Mouse (Mus musculus): ENCODE measurements at regions not wholly inside any gene's neighbourhood (a gene's known extent, or its start where the extent isn't known, plus 50 kb on each side); places are given as distances from the start of the nearest gene placed in this dataset.

GRCm38 (mm10) chr4:89008561-89008960 is 128.4 kb upstream of the Mtap start:
- TF ChIP-seq CTCF (IDR thresholded peaks at IDR 0.05; ENCODE audit: control insufficient read depth, insufficient read depth, low read length) (no peak), POLR2A (IDR thresholded peaks at IDR 0.05; ENCODE audit: borderline replicate concordance, control insufficient read depth, low read depth, low read length) (no peak)
